Mouse (Mus musculus) lung, postnatal 4 days (tissue): Measurements from ENCODE around the gene Gpr87.
"Not testable (repeated sequence)": the region's sequence is repeated elsewhere in the genome, so short reads cannot be mapped to it uniquely, and the experiment has no call there.

Experiments
- DNase-seq, 2 experiments: peaks; one replicate each; pipeline ENCODE4 v3.0.0; 2021

The Gpr87 gene

GRCm38 (mm10) chr3:59185662-59186061, 9.2 kb downstream of the Gpr87 start:
- no peak for DNase-seq

DNA sequence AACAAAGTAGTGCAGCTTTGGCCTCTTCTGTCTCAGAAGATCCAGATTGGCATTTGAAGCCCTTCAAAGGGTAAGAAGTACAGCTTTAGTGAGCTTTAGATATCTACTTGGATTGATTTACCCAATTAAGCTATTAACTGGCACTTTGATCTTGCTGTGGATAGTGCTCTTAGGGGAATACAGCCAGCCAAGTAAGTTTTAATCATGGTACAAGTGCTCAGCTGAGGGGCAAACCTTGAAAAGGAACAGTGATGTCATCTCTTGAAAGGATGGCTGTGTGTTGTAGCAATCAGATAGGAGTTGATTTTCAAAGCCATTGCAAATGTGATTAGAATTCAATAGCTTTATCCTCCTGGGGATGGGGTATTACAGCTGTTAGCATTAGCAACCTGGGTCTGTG, 12.8 kb downstream of the Gpr87 start:
- no peak for DNase-seq

GRCm38 (mm10) chr3:59181134-59181533, 13.8 kb downstream of the Gpr87 start:
- DNase-seq = no peak

GRCm38 (mm10) chr3:59176871-59177270, 18.0 kb downstream of the Gpr87 start:
- DNase-seq = no peak

GRCm38 (mm10) chr3:59175234-59175633, 19.7 kb downstream of the Gpr87 start:
- peak; percentile 43 to 73 for DNase-seq

GRCm38 (mm10) chr3:59174426-59175154, 20.3 kb downstream of the Gpr87 start:
- no peak for DNase-seq

DNA sequence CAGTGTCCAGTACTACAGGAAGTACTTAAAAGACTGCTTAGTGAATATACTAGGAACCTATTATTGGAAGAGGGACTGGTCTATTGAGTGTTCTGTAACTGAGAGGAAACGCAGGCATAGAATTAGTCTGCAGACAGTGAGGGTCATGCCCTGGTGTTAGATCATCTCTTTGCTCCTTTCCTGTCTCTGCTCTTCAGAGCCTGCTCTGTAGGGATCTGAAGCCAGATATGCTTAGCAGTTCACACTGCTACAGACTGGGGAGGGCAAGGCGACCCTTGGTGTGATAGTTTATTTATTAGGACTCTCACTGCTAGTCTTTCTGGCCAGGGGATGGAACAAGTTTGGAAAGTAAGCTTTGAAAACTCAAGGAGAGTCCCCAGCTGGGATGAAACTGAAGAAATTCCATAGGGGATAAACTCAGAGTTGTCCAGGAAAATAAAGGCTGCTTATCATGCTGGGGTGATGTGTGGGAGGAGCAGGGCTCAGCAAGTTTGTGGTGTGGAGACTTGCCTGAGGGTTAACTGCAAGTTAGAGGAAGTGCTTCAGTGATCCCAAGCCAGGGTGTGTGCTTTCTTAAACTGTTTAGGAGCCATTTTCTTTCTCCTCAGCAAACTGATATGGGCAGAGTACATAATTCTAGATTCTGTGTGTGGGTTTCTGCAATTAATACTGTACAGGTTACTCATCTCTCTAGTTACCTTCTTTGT, 24.8 kb downstream of the Gpr87 start:
- no peak for DNase-seq

GRCm38 (mm10) chr3:59169215-59169614, 25.7 kb downstream of the Gpr87 start:
- no peak for DNase-seq

- no peak for DNase-seq
Observed at GRCm38 (mm10) chr3:59168476-59168875, 26.4 kb downstream of the Gpr87 start.

DNA sequence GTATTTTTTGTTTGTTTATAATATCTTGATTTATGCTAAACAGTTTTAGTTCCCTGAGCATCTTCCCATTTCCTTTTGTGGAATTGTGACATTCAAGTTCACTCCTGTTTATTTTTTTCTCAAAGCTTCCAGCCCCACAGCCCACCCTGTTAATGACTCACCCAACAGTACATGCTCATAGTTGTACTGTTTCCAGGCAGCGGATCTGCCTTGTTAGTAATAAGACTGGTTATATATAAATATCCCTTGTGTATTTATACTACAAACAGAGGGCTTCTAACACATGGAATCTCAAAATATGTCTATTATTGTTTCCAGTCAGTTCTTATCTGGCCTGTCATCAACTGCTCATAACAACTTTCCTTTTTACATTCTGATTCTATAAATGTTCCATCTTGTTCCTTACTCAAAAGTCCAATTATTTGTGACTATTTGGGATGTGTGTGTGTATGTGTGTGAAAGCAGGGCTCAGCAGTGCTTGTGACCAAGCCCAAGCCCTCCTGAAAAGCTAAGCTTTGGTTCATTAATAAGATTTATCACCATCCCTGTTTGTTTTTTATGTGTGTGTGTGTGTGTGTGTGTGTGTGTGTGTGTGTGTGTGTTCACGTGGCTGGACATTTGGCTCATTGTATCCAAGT, 27.4 kb downstream of the Gpr87 start:
- peak; percentile 25 to 40 for DNase-seq

- no peak for DNase-seq
Observed at GRCm38 (mm10) chr3:59160465-59160864, 34.4 kb downstream of the Gpr87 start.

DNA sequence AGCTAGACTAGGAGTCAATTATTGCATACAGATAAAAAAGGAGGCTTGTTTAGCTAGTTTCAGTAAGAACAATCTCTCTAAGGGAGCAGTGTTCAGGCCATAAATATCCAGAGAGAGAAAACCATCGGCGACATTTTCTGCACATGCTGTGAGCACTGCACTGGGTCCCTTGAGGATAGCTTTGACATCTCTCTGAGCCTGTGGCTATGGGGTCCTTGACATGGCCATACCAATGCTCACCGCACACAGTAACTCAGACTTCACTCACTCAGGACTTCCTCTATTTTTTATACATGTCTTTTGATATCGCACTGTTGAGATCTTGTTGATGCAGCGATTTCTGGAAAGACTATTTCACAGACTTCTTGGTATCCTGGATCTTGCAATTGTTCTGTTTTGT, 37.9 kb downstream of the Gpr87 start:
- DNase-seq = no peak

- no peak for DNase-seq
Observed at GRCm38 (mm10) chr3:59155404-59155803, 39.5 kb downstream of the Gpr87 start.

DNA sequence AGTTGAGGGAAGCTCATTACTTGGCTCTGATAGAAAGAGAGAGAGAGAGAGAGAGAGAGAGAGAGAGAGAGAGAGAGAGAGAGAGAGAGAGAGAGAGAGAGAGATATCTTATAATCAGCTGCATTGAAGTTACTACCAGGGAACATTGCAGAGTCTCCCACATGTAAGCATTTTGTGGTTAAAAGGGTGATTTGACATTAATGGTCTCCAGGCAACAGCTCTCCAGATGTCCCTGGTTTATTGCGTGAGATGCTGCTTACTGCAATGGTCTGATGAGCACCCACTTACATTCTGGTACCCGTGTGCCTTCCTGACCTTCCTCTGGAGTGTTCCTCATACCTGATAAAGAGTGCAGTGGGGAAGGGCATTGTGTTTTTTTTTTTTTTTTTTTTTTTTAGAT, 40.0 kb downstream of the Gpr87 start:
- no peak for DNase-seq

DNA sequence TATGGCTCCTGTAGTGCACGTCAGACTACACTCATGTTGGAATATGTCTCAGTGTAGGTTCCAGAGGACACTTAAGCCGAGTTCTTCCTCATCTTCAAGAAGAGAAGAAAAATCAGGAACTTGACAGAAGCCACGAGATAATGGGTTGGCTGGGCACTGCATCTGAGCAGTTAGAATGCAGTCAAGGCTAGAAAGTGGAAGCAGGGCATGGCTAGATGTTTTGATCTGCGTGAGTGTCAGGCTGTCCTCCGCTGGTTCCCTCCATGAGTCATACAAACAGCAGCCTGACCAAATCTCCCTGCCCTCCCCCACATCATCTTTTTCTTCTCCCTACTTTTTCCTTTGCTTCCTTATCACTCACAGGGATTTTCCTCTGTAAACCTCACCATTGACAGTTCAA, 41.5 kb downstream of the Gpr87 start, which contains the start of gene P2ry14:
TSS of gene P2ry14 (minus strand) at position 195 of the 400 bp plus-strand sequence.
- no peak for DNase-seq

GRCm38 (mm10) chr3:59150624-59151023, 44.3 kb downstream of the Gpr87 start:
- DNase-seq = no peak

DNA sequence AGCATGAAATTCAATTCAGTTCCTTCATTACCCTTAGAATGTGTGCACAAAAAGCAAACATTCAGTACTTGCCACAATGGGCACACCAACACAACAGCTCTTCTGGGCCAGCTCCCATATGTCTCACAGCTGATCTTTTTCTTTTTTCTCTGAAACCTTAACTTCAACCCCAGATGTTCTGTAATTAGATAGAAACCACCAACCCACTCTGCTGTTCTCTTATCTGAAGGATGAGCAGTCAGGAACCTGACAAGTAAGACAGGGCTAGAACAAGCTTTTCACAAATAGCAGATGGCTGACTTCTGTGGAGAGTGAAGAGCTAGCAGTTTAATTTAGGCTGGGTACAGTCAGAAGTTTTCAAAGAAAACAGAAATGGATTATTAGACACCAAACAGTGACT, 45.3 kb downstream of the Gpr87 start:
- no peak for DNase-seq

DNA sequence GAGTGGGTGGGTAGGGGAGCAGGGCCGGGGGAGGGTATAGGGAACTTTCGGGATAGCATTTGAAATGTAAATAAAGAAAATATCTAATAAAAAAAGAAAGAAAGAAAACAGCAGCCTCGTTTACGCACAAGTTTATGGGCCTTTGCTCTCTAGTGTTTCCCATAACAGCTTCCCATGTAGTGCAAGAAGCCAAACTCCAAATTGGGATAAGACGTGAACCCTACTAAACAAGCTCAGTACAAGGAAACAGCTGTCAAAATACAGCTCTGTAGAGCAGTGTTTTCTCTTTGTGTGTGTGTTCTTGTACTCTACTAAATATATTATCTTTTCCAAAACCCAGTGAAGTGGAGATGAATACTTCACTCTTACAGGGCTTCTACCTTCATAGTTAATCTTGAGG, 49.7 kb downstream of the Gpr87 start:
- DNase-seq = no peak

GRCm38 (mm10) chr3:59141507-59142305, 53.2 kb downstream of the Gpr87 start:
- DNase-seq = no peak

- DNase-seq = not testable (repeated sequence)
Observed at GRCm38 (mm10) chr3:59140941-59141340, 54.0 kb downstream of the Gpr87 start.

- DNase-seq = no peak
Observed at GRCm38 (mm10) chr3:59140115-59140514, 54.8 kb downstream of the Gpr87 start.

DNA sequence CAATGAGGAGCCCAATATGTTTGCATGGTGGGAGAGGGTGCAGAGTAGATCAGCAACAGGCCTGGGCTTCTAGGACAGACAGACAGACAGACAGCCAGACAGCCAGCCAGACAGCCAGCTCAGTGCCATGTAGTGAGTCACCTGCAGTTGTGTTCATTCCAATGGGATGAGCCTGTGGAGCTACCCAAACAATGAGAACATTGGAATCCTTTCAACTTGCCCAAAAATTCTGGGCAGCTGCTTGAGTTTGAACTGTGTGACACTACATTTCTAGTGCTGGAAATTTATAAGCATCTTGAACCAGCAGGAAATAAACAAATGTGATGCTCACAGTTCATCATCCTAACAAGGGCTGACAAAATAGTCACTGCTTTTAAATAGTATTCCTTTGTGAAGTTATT, 55.3 kb downstream of the Gpr87 start:
- peak; percentile 58 to 69 for DNase-seq

DNA sequence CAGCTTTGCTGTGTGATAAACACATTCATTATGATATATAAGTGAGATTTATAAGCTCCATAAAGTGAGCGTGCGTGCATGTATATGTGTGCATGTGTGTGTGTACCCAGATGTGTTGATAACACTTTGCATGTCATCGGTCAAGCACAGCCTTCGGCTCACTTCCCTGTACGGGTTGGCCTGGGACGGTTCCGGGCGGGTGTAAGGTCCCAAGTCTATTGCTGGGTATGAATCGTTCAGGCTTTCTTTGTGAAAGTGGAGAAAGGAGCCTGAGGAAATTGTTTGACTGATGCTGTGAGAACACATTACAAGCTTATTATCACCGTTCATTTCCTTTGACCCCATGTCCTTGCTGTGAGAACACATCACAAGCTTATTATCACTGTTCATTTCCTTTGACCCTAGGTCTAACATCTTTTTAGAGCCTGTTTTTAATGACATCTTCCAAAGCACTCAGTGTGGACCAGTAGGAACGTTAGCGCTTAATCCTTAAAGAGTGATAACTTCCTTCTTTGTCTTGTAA, 55.9 kb downstream of the Gpr87 start:
- peak in 1 of 2 experiments; percentile 68 for DNase-seq
